Mouse (Mus musculus) heart, adult 8-10 months (tissue): ENCODE results near the gene Mpdu1. TPM values are rescaled to one million over a fixed set of nuclear protein-coding genes. Genes with fewer than 3 reads are reported as not detected.
"Not testable (repeated sequence)": the region's sequence is repeated elsewhere in the genome, so short reads cannot be mapped to it uniquely, and the experiment has no call there.

Experiments
- DNase-seq: peaks from one replicate; pipeline ENCODE4 v3.0.0; 2022; ENCODE audit warnings: low spot score
- total RNA-seq, 4 experiments: library from RNA; stranded (reverse); gene quantifications; 2 replicates each; pipeline ENCODE4 v1.2.4; 2022

The Mpdu1 gene
- total RNA-seq: 10 to 100 TPM; 13.6 to 18.8 (median 15.5) TPM

DNA sequence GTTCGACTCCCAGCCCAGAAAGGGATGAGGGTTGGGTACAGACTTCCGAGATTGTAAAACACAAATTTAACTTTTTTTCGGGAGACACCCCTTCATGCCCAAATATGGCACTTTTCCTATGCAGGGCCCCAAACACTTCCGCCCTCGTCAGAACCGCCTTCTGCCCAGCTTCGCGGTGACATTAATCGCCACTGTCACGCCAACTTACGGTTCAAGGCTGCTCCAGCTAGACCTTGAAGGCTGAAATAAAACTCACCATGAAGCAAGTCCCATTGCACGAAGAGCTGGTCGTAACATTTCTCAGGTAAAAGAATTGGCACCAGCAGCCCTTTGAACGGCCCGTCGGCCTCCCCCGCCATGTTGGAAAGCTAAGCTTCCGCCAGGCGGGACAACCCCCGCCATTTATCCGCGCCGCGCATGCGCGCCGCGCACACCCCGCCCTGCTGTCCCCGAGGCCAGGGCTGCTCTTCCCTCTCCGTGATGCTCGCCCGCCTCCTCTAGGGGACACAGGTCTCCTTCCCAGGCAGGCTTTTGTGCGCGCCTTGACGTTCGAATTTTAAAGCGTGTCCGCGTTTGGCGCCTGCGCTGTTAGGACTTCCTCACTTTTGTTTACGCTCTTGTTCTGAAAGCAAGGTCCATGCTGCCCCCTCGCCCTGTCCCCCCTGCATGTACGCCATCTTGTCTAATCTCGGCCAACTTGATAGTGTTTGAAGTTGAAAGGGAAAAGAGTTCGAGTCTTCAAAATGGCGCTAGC, at the start of gene Mpdu1:
Gene Mpdu1, minus strand, starts transcription at position 430 of the 754 bp plus-strand sequence.
- DNase-seq: peak; percentile 94

GRCm38 (mm10) chr11:69711082-69711481, 48.6 kb upstream of the Mpdu1 start:
- DNase-seq: no peak

- no peak for DNase-seq
These were observed 48.0 kb upstream of the Mpdu1 start for GRCm38 (mm10) chr11:69710470-69710869.

DNA sequence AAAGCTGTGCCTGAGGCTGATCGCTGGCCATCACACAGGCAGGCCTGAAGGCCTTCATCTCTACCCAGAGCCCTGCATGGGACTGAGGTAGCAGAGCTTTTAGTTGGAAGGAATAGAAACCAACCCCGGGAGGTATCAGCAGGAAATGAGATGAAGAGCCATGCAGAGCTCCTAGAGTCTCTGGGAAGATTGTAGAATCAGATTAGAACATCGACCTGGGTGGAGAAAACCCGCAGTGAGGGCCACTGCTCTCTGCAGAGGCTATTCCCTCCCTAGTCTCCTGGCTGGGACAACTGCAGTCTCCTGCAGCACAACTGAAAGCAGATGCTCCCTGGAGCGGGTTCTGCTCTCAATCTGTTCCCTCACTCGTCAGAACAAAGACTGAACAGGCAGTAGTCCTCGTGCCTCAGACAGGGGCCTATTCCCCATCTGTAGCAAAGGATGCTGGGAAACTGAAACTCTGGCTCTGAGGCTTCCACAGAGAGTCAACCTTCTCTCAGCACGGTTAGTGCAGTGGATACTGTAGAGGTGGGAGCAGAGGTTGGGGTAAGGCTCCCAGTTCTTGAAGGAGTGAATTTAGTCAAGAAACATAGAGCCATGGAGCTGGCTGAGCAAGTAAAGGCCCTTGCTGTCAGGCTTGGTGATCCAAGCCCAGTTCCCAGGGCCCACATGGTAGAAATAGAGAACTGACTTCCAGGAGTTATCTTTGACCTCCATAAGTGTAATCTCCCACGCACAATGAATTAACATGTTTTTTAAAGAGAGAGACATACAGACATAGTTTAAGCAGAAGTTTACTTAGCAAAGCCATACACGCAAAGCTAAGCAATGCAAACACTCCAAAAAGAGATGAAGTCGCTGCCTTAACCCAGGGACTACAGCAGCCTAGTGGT, 47.4 kb upstream of the Mpdu1 start:
- DNase-seq: no peak

- DNase-seq: no peak
These were observed 46.3 kb upstream of the Mpdu1 start for GRCm38 (mm10) chr11:69708614-69709265.

GRCm38 (mm10) chr11:69707873-69708381, 45.5 kb upstream of the Mpdu1 start:
- DNase-seq: no peak

- DNase-seq: no peak
These were observed 45.0 kb upstream of the Mpdu1 start for GRCm38 (mm10) chr11:69707480-69707847.

DNA sequence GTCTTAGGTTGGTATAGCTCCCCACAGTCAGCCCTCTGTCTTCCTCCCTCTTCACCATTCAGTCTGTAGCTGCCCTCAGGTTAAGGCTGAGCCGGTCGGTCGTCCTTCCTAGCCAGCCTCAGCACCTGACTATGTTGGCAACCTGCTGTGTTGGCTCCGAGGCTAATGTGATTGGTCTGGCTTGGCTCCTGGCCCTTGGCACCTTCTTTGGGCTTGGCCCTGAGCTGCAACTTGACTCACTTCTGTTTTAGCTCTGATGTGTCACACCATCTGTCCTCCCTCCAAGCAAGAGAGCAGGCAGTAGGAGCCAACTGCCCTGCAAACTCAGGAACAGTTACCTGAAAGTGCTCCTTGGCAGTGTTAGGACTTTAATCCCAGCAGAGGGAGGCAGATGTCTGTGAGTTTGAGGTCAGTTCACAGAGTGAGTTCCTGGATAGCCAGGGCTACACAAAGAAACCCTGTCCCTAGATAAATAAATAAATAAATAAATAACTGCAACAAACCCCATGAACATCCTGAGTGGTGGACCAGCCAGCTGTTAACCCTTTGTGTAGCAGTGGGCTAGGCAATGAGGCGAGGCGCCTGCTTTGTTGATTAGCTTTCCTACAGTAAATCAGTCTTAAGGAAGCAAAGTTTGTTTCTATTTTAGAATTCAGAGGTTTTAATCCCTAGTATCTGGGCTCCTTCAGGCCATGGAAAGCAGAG, 44.5 kb upstream of the Mpdu1 start:
- peak; percentile 79 for DNase-seq

DNA sequence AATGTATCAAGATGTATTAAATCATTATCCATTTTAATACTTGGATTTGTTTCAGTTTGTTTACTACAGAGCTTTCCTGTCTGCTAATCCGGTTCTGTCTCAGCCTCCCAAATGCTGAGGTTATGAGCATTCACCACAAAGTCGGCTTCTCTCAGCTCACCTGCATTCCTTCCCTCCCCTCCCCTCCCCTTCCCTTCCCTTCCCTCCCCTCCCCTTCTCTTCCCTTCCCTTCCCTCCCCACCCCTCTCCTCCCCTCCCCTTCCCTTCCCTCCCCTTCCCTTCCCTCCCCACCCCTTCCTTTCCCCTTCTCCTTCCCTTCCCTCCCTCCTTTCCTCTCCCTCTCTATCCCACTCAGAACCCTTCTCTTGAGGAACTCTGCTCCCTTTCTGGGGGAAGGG, 42.2 kb upstream of the Mpdu1 start:
- DNase-seq: no peak

DNA sequence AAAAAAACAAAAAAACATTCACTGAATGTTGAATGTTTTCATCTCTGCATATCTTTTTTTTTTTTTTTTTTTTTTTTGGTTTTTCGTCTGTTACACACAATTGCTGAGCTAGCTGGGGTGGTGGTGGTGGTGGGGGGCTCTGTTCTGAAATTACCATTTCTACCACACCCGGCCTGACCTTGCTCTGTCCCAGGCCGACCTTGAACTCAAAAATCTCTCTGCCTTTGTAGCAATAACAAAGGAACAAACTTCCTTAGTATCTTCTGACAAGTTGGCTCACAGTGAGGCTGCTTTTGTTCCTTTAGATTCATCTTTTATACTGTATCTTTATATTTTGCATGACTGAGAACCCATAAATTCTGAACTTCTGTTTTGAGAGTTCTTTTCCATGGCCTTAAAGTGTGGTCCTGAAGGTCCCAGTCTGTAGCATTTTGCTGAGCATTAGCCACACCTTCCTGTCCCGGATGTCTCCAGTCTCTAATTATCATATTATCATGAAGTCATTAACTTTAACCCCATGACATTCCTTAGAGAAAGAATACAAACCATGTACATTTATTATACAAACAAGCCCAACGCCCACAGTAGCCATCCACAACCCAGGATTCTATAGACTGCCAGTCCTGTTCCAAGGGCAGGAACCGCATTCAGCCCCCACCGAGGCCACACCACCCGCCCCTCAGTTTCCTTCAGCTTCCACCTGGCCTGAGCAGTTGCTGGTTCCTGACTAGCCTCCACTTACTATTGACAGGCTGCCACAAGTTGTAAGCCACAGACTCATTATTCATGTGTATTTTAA, 41.6 kb upstream of the Mpdu1 start:
- no peak for DNase-seq

- not testable (repeated sequence) for DNase-seq
These were observed 40.9 kb upstream of the Mpdu1 start for GRCm38 (mm10) chr11:69703381-69703780.

DNA sequence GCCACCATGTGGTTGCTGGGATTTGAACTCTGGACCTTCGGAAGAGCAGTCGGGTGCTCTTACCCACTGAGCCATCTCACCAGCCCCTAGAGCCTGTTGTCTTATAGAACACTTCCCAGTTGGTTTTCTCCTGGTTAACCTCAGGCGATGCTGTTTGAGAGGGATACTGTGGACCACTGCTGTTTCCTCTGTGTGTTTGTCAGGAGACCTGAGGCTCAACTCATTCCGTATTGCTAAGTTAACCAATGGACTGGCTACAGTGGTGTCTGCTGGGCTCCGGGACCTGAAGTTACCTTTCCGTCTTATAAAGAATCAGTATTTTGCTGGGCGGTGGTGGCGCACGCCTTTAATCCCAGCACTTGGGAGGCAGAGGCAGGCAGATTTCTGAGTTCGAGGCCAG, 40.4 kb upstream of the Mpdu1 start:
- not testable (repeated sequence) for DNase-seq

GRCm38 (mm10) chr11:69699595-69699994, 37.2 kb upstream of the Mpdu1 start:
- no peak for DNase-seq

DNA sequence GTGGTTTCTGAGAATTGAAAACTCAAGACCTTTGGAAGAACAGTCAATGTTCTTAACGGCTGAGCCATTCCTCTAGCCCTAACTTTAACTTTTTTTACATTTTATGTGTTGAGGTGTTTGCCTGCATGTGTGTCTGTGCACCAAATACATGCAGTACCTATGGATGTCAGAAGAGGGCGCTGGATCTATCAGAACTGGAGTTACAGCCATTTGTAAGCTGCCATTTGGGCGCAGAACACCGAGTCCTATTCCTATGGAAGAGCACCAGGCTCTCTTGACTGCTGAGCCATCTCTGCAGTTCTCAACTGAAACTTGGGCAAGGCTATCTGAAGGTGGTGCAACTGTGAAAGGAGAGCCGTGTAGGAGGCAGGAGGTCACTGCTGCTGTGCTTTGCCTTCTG, 36.1 kb upstream of the Mpdu1 start:
- no peak for DNase-seq

DNA sequence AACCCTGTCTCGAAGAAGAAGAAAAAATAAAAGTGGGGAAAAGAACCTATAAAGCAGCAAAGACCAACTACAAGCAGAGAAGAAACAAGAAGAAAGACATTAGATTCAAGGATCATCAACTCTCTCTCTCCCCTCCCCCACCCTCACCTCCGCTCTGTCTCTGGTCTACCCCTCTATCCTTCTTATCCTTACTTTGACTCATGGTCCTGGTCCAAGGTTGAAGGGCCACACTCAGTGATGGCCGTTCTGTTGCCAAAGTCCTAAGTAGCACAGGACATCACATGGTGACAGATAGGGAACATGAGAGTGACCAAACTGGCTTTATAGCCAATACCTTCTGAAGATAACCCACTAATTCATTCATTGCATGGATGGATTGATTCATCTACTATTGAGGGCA, 35.0 kb upstream of the Mpdu1 start:
- DNase-seq: no peak

GRCm38 (mm10) chr11:69695361-69696181, 33.1 kb upstream of the Mpdu1 start, which contains the start of the genes Tnfsf12 and Tnfsfm13:
Gene Tnfsf12 (minus strand): TSS chr11:69695849.
Gene Tnfsfm13 (minus strand): TSS chr11:69696098.
- DNase-seq: peak; percentile 80

DNA sequence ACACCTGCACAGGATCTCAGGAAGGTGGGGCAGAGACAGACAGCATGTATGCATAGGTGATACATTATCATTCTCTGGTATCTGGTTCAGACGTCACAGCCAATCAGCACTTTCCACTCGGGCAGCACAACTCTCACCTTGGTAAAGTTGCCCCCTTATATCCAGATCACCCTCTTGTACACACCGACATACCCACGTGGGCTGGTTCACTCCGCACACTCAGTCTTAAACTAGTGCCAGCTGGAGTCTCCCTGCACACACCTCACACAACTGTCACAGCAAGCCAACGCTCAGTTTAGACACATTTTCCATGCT, 32.6 kb upstream of the Mpdu1 start:
- no peak for DNase-seq

GRCm38 (mm10) chr11:69693421-69693965, 31.1 kb upstream of the Mpdu1 start:
- DNase-seq: no peak

GRCm38 (mm10) chr11:69692863-69693262, 30.4 kb upstream of the Mpdu1 start:
- no peak for DNase-seq
